Mouse (Mus musculus) MEL (cell line): Measurements from ENCODE around the gene Edem3.

ENCODE experiments used
- CTCF ChIP-seq, 3 experiments: IDR thresholded peaks in 2 of 3; conservative IDR thresholded peaks in 1 of 3; 2 replicates each; pipeline ENCODE4 v1.5.1; 2011 to 2012; ENCODE audit warnings: low read length in 3 of 3, low read depth in 2 of 3, mild to moderate bottlenecking in 2 of 3, improper control_type of control experiment in 1 of 3, inconsistent platforms in 1 of 3, mixed read lengths in 1 of 3, moderate library complexity in 1 of 3; ENCODE audit not compliant: control insufficient read depth in 1 of 3, insufficient read depth in 1 of 3, poor library complexity in 1 of 3, severe bottlenecking in 1 of 3
- EP300 ChIP-seq, 2 experiments: IDR thresholded peaks; 2 replicates each; pipeline ENCODE4 v1.6.1; 2011; ENCODE audit warnings: improper control_type of control experiment in 2 of 2, low read length in 2 of 2, low read depth in 1 of 2, mild to moderate bottlenecking in 1 of 2
- GATA1 ChIP-seq: IDR thresholded peaks from 2 replicates; pipeline ENCODE4 v1.6.1; 2011; ENCODE audit warnings: low read depth, low read length, improper control_type of control experiment
- MAZ ChIP-seq: IDR thresholded peaks from 2 replicates; pipeline ENCODE4 v1.6.1; 2012; ENCODE audit warnings: low read depth, mild to moderate bottlenecking, inconsistent platforms, low read length, improper control_type of control experiment
- MXI1 ChIP-seq: IDR thresholded peaks from 2 replicates; pipeline ENCODE4 v1.6.1; 2011; ENCODE audit warnings: mild to moderate bottlenecking, low read depth, low read length, improper control_type of control experiment
- MYB ChIP-seq: IDR thresholded peaks from 2 replicates; pipeline ENCODE4 v1.6.1; 2011; ENCODE audit warnings: mild to moderate bottlenecking, low read depth, low read length, improper control_type of control experiment
- POLR2AphosphoS2 ChIP-seq: IDR thresholded peaks from 2 replicates; pipeline ENCODE4 v1.6.1; 2011; ENCODE audit warnings: low read length, improper control_type of control experiment
- RCOR1 ChIP-seq: IDR thresholded peaks from 2 replicates; pipeline ENCODE4 v1.6.1; 2012; ENCODE audit warnings: low read depth, mild to moderate bottlenecking, inconsistent platforms, low read length, improper control_type of control experiment
- TCF12 ChIP-seq: IDR thresholded peaks from 2 replicates; pipeline ENCODE4 v1.6.1; 2014; ENCODE audit warnings: low read depth, mild to moderate bottlenecking, inconsistent platforms, low read length, improper control_type of control experiment, moderate library complexity
- ZNF384 ChIP-seq: IDR thresholded peaks from 2 replicates; pipeline ENCODE4 v1.6.1; 2012; ENCODE audit warnings: low read depth, mild to moderate bottlenecking, inconsistent platforms, low read length, improper control_type of control experiment

GRCm38 (mm10) chr1:151756425-151756728 lies 1.2 kb downstream of the Edem3 start:
- no peak for TF ChIP-seq RCOR1
- no peak for TF ChIP-seq CTCF (IDR thresholded peaks at IDR 0.05 in 2 of 3, conservative IDR thresholded peaks at IDR 0.05 in 1 of 3; ENCODE audit: control insufficient read depth in 1 of 3, insufficient read depth in 1 of 3, low read depth in 2 of 3, low read length in 3 of 3, poor library complexity in 1 of 3, severe bottlenecking in 1 of 3)
- no peak for TF ChIP-seq EP300 (IDR thresholded peaks at IDR 0.05; ENCODE audit: low read depth in 1 of 2, low read length in 2 of 2)
- 0 out of 2 replicates have a peak, but pooled peaks have one; percentile 30 for TF ChIP-seq MXI1
- TF ChIP-seq MAZ, result no peak
- no peak for TF ChIP-seq TCF12
- TF ChIP-seq POLR2AphosphoS2, result no peak
- TF ChIP-seq ZNF384, result no peak
- no peak for TF ChIP-seq GATA1
- no peak for TF ChIP-seq MYB
